Mouse (Mus musculus): ENCODE results near the gene Arid3c. TPM values are rescaled to one million over a fixed set of nuclear protein-coding genes. Genes with fewer than 3 reads are reported as not detected.
"Not testable (repeated sequence)": the region's sequence is repeated elsewhere in the genome, so short reads cannot be mapped to it uniquely, and the experiment has no call there.

Arid3c gene
- not detected for total RNA-seq (2021)
- long read RNA-seq, experiment 1 = 0 reads
- long read RNA-seq, experiment 2 = 0 reads

- DNase-seq = peak; percentile 21 to 25
These were observed at the start of gene Arid3c for GRCm38 (mm10) chr4:41731052-41731765. Gene Arid3c, minus strand, starts transcription at chr4:41731142.

GRCm38 (mm10) chr4:41775840-41776239 lies 44.9 kb upstream of the Arid3c start:
- DNase-seq = not testable (repeated sequence)

- not testable (repeated sequence) for DNase-seq
These were observed 43.6 kb upstream of the Arid3c start for GRCm38 (mm10) chr4:41774506-41774905.

- peak; percentile 91 to 92 for DNase-seq
These were observed 43.1 kb upstream of the Arid3c start, which contains the start of gene Ccl27a for GRCm38 (mm10) chr4:41774002-41774401. Gene Ccl27a, minus strand, starts transcription at chr4:41774247.

- peak; percentile 82 to 88 for DNase-seq
These were observed 42.6 kb upstream of the Arid3c start for GRCm38 (mm10) chr4:41773502-41773901.

- not testable (repeated sequence) for DNase-seq
These were observed 42.0 kb upstream of the Arid3c start for GRCm38 (mm10) chr4:41772946-41773345.

- DNase-seq = not testable (repeated sequence)
These were observed 36.4 kb upstream of the Arid3c start for GRCm38 (mm10) chr4:41767301-41767700.

- DNase-seq = not testable (repeated sequence)
These were observed 32.2 kb upstream of the Arid3c start for GRCm38 (mm10) chr4:41763176-41763575.

GRCm38 (mm10) chr4:41762688-41763114 lies 31.8 kb upstream of the Arid3c start:
- DNase-seq = peak in 1 of 2 experiments; percentile 62

- no peak for DNase-seq
These were observed 31.3 kb upstream of the Arid3c start for GRCm38 (mm10) chr4:41762099-41762687.

- DNase-seq = no peak
These were observed 30.7 kb upstream of the Arid3c start for GRCm38 (mm10) chr4:41761680-41762079.

GRCm38 (mm10) chr4:41760911-41761310 lies 30.0 kb upstream of the Arid3c start:
- no peak for DNase-seq

GRCm38 (mm10) chr4:41760288-41760721 lies 29.4 kb upstream of the Arid3c start:
- DNase-seq = peak; percentile 96

GRCm38 (mm10) chr4:41759656-41760287 lies 28.8 kb upstream of the Arid3c start:
- no peak for DNase-seq

GRCm38 (mm10) chr4:41759206-41759605 lies 28.3 kb upstream of the Arid3c start:
- peak; percentile 70 to 75 for DNase-seq

- DNase-seq = no peak
These were observed 27.8 kb upstream of the Arid3c start for GRCm38 (mm10) chr4:41758701-41759100.

- DNase-seq = peak in 1 of 2 experiments; percentile 28
These were observed 27.1 kb upstream of the Arid3c start for GRCm38 (mm10) chr4:41758021-41758420.

- no peak for DNase-seq
These were observed 26.4 kb upstream of the Arid3c start for GRCm38 (mm10) chr4:41757321-41757720.

- DNase-seq = no peak
These were observed 25.5 kb upstream of the Arid3c start for GRCm38 (mm10) chr4:41756440-41756839.

GRCm38 (mm10) chr4:41755338-41756305 lies 24.7 kb upstream of the Arid3c start, which contains the start of gene Sigmar1:
Gene Sigmar1, minus strand, starts transcription at chr4:41756157.
- peak; percentile 86 to 90 for DNase-seq

GRCm38 (mm10) chr4:41754797-41755337 lies 23.9 kb upstream of the Arid3c start, which contains the start of gene Galt:
Gene Galt, plus strand, starts transcription at chr4:41755228.
- DNase-seq = peak in 1 of 2 experiments; percentile 80
